Mouse (Mus musculus) hindbrain, embryonic 11.5 days (tissue): ENCODE measurements at regions not wholly inside any gene's neighbourhood (a gene's known extent, or its start where the extent isn't known, plus 50 kb on each side); places are given as distances from the start of the nearest gene placed in this dataset.

Experiments
- ATAC-seq: fragments of 200-750 bp; cut with Nextera tagmentation; 2 replicates; pipeline ENCODE4 v1.8.0; 2017; ENCODE audit warnings: mild to moderate bottlenecking, moderate TSS enrichment, moderate library complexity; ENCODE audit not compliant: low FRiP score
- DNase-seq: peaks from one replicate; pipeline ENCODE4 v3.0.0-alpha.2; 2015; ENCODE audit warnings: low spot score
- H3K27ac ChIP-seq: fragments of 300-500 bp; sonication (generic); 2 replicates; pipeline ENCODE4 v1.5.1; 2014; ENCODE audit warnings: mild to moderate bottlenecking, low read depth, low read length
- H3K27me3 ChIP-seq: fragments of 300-500 bp; sonication (generic); 2 replicates; pipeline ENCODE4 v1.6.1; 2014; ENCODE audit warnings: mild to moderate bottlenecking, low read length, moderate library complexity, mixed read lengths; ENCODE audit not compliant: control insufficient read depth, insufficient read depth
- H3K36me3 ChIP-seq: fragments of 300-500 bp; sonication (generic); 2 replicates; pipeline ENCODE4 v1.6.1; 2014; ENCODE audit warnings: mild to moderate bottlenecking, low read length, moderate library complexity, mixed read lengths; ENCODE audit not compliant: control insufficient read depth, insufficient read depth
- H3K4me1 ChIP-seq: fragments of 300-500 bp; sonication (generic); replicated peaks from 2 replicates; pipeline ENCODE4 v1.6.1; 2014; ENCODE audit warnings: low read length, mixed read lengths; ENCODE audit not compliant: control insufficient read depth, insufficient read depth
- H3K4me2 ChIP-seq: fragments of 300-500 bp; sonication (generic); replicated peaks from 2 replicates; pipeline ENCODE4 v1.6.1; 2014; ENCODE audit warnings: mild to moderate bottlenecking, low read depth, low read length
- H3K4me3 ChIP-seq: fragments of 300-500 bp; sonication (generic); 2 replicates; pipeline ENCODE4 v1.5.1; 2014; ENCODE audit warnings: low read depth, low read length
- H3K9ac ChIP-seq: fragments of 300-500 bp; sonication (generic); 2 replicates; pipeline ENCODE4 v1.6.1; 2014; ENCODE audit warnings: low read depth, low read length
- H3K9me3 ChIP-seq: fragments of 300-500 bp; sonication (generic); 2 replicates; pipeline ENCODE4 v1.6.1; 2016; ENCODE audit warnings: low read length; ENCODE audit not compliant: control insufficient read depth
- WGBS: fragments of 180-500 bp; shearing (Covaris S2); extraction: QIAGEN DNeasy Blood & Tissue Kit; methylation state at CpG from one replicate; pipeline ENCODE4 v1.1.7; 2014; 5-methylcytosine and 5-hydroxymethylcytosine counted together

DNA sequence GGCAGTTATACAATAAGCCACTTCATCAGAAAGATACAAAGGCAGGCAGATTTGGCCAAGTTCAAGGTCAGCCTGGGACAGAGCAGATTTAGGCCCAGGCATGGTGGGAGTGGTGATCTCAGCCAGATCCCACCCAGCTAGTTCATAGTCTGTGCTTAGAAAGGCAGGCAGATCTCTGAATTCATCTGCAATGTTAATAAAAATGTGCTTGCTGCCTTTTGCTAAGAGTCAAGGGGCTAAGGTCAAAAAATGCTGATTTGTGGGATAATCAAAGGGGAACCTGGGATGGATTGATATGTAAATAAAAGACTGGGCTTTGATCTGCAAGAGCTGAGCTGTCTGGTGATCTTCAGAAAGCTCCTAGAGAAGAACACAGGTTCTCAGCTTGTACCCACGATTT lies 109.2 kb upstream of the Creb1 start:
- H3K9ac ChIP-seq, result no peak overlapping the region
- H3K27ac ChIP-seq, result no peak overlapping the region
- H3K4me1 ChIP-seq, result no peaks in the 10 kb centered on the region
- no peak overlapping the region for H3K4me2 ChIP-seq
- DNase-seq, result no peak
- no peaks in the 10 kb centered on the region for H3K36me3 ChIP-seq
- no peak overlapping the region for H3K4me3 ChIP-seq
- no peaks in the 10 kb centered on the region for H3K27me3 ChIP-seq
- WGBS, result 61% methylated on average over 1 of the region's 1 CpGs
- no peak for ATAC-seq
- H3K9me3 ChIP-seq, result no peaks in the 10 kb centered on the region

DNA sequence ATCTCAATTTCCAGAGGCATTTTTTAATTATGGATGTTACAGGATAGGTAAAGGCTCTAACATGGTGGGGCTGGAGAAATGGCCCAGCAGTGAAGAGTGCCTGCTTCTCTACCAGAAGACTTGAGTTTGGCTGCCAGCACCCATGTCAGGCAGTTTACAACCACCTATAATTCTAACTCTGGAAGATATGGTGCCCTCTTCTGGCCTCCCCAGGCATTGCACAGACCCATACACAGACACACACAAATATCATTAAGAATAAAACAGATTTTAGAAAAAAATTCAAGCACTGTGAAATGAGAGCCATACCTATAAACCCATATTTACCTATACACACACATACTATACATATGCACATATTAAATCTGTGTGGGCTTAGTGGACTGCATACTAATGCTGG lies 113.9 kb upstream of the Creb1 start:
- no peaks in the 10 kb centered on the region for H3K27me3 ChIP-seq
- H3K9me3 ChIP-seq, result no peaks in the 10 kb centered on the region
- H3K4me3 ChIP-seq, result no peak overlapping the region
- no peak overlapping the region for H3K4me2 ChIP-seq
- ATAC-seq (no peak), DNase-seq (no peak)
- no peaks in the 10 kb centered on the region for H3K36me3 ChIP-seq
- H3K27ac ChIP-seq, result no peak overlapping the region
- no peaks in the 10 kb centered on the region for H3K4me1 ChIP-seq
- H3K9ac ChIP-seq, result no peak overlapping the region

DNA sequence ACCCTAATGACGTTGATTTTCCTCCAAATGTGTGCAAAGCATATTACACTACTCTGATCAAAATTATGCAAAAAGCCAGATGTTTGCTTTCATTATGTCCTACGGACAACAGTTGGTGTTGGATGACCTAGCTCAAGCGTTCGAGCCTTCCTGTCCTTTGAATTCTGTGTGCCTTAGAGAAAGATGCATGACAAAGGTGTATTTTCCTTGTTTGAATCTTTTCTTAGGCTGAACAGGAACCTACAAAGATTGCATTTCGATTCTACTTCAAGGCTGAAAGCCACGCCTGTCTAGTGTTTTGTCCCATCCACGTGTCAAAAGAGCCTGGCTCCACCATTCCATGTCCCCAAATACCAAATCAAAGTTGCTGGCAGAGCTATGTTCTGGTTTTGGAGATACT lies 116.5 kb upstream of the Creb1 start:
- no peak overlapping the region for H3K27ac ChIP-seq
- 89% methylated on average over 7 of the region's 7 CpGs for WGBS
- no peak overlapping the region for H3K4me2 ChIP-seq
- no peaks in the 10 kb centered on the region for H3K4me1 ChIP-seq
- H3K4me3 ChIP-seq, result no peak overlapping the region
- no peaks in the 10 kb centered on the region for H3K27me3 ChIP-seq
- ATAC-seq (no peak), DNase-seq (no peak)
- H3K36me3 ChIP-seq, result no peaks in the 10 kb centered on the region
- H3K9me3 ChIP-seq, result no peaks in the 10 kb centered on the region
- H3K9ac ChIP-seq, result no peak overlapping the region

DNA sequence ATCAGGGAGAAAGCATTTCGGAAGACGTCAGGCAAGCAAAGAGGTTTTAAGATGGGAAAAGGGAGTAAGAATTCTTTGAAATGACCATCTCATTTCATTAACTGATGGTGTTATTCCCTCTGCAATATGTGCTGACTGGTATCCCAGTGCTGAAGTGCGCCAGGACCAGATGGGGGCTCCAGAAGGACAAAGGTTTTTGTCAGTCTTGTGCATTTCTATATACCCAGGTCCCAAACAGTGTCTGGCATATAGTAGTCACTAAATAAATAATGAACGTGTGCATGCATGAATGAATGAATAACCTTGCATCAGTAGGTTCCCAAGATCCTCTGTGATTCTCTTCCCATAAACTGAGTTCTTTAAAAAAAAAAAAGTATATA lies 119.3 kb upstream of the Creb1 start:
- ATAC-seq (no peak), DNase-seq (no peak)
- H3K9ac ChIP-seq, result no peak overlapping the region
- H3K9me3 ChIP-seq, result no peaks in the 10 kb centered on the region
- H3K4me2 ChIP-seq, result no peak overlapping the region
- H3K36me3 ChIP-seq, result no peaks in the 10 kb centered on the region
- no peaks in the 10 kb centered on the region for H3K4me1 ChIP-seq
- WGBS, result 92% methylated on average over 4 of the region's 4 CpGs
- H3K27me3 ChIP-seq, result no peaks in the 10 kb centered on the region
- no peak overlapping the region for H3K4me3 ChIP-seq
- no peak overlapping the region for H3K27ac ChIP-seq

DNA sequence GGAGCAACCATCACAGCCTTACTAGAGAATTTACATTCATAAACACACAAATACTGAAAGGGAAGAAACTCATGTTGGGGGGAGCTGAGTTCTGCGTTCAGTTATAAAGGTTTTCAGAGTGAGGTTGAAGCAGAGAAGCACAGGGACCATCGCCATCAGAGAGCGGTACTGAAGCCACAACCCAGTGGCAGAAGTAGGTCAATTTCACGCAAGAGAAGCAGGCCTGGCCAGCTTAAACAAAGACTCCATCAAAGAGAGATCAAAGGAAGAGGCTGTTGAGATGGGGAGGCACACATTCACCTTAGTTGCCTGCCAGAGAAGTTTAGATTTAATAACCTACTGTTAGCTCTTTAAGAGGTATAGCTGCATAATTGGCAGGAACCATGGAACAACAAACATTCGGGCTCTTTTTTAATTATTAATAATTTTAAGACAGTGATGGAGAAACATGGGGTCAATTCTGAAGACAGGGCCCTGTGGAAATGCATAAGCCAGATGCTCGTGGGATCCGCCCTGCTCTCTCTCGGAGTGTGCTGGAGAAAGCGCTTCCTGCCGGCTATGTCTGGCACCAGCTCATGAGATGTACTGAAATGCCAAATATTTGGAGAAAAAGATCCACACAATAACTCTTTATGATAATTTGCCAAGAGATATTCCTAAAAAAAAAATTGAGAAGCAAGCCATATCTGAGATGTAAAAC lies 119.8 kb upstream of the Creb1 start:
- H3K27me3 ChIP-seq, result no peaks in the 10 kb centered on the region
- no peaks in the 10 kb centered on the region for H3K36me3 ChIP-seq
- H3K4me1 ChIP-seq, result no peaks in the 10 kb centered on the region
- no peak overlapping the region for H3K9ac ChIP-seq
- no peaks in the 10 kb centered on the region for H3K9me3 ChIP-seq
- no peak overlapping the region for H3K4me2 ChIP-seq
- H3K27ac ChIP-seq, result no peak overlapping the region
- WGBS, result 83% methylated on average over 10 of the region's 10 CpGs
- ATAC-seq (no peak), DNase-seq (no peak)
- no peak overlapping the region for H3K4me3 ChIP-seq

DNA sequence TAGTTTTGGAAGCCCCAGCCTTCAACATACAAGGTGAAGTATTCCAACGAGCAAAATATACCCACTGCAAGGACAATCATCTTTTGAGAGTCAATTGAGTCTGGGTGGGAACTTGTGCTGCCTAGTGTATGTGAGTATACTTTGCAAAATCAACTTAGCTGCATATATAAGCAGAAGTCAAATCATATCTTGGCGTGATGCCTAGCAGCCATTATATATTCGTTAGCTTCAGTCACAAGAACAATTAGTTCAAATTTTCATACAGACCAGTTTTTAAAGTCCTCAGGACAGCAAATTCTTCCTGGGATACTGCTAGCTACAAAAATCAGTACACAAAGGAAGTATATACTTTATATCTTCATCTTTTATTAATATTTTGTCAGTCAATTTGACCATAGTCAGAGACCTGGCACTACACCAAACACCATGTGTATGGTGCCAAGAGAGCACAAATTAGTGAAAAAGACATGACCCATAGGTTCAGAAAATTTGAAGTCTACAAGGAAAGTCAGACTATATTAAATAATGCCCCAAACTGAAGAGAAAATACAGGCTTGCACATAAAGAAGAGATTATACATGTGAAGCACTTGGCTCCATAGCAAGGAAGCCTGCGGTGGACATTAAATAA lies 120.5 kb upstream of the Creb1 start:
- H3K9ac ChIP-seq, result no peak overlapping the region
- no peak overlapping the region for H3K27ac ChIP-seq
- H3K27me3 ChIP-seq, result no peaks in the 10 kb centered on the region
- no peak for ATAC-seq
- no peak for DNase-seq
- H3K9me3 ChIP-seq, result no peaks in the 10 kb centered on the region
- WGBS, result 94% methylated on average over 4 of the region's 4 CpGs
- H3K4me2 ChIP-seq, result no peak overlapping the region
- no peaks in the 10 kb centered on the region for H3K36me3 ChIP-seq
- H3K4me1 ChIP-seq, result no peaks in the 10 kb centered on the region
- H3K4me3 ChIP-seq, result no peak overlapping the region

DNA sequence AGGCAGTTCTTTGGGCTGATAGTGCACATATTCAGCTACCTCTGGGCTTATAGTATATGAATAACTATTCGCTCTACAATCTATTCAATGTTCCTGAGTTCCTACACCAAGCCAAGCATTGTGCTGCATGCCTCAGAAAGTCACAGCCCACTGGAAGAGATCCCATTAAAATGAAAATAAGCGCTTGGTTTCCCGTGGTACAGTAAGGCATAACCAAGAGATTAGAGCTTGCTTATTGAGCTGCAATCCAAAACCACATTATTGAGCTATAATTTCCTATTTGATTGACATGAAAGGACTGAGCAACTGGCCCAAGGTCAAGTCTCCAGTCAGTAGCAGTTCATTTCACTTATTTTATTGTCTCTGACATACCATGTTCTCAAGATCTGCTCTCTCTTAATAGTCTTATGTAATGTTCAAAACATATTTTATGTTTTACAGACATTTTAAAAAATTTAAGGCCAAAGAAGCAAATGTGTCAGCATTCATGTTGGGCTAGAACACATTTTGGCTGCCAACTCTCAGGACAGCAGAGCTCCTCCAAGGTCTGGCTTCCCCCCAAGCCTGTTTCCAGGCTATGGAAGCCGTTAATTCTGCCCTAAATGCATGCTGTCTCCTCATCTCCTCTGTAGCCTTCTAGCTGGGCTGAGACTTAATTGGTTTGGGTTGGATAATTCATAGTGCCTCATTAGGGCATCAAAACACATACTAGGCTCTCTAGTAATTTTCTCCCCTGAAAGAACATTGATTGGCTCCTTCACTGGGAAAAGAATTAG lies 123.5 kb upstream of the Creb1 start:
- H3K9me3 ChIP-seq, result no peaks in the 10 kb centered on the region
- H3K4me3 ChIP-seq, result no peak overlapping the region
- H3K9ac ChIP-seq, result no peak overlapping the region
- ATAC-seq (no peak), DNase-seq (no peak)
- no peak overlapping the region for H3K4me2 ChIP-seq
- no peaks in the 10 kb centered on the region for H3K4me1 ChIP-seq
- H3K27me3 ChIP-seq, result no peaks in the 10 kb centered on the region
- H3K36me3 ChIP-seq, result no peaks in the 10 kb centered on the region
- 73% methylated on average over 4 of the region's 4 CpGs for WGBS
- H3K27ac ChIP-seq, result no peak overlapping the region

DNA sequence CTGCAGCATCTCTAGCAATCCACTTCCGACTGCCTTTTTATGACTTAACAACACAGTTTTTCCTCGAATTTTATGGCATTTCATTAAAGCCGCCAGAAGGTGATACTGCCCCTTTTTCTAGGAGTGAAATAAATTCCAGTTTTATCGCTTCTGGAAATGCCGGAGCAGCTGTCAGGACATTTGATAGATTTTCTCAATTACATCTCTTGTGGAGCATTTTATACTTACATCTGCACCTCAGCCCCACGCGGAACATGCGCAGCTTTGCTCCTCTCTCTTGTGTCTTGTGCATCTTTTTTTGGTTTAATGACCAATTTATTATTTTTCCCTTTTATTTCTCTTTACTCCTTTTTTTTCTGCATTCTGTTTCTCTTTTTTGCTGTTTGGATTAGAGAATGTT lies 140.9 kb upstream of the Creb1 start:
- no peak overlapping the region for H3K4me2 ChIP-seq
- no peaks in the 10 kb centered on the region for H3K27me3 ChIP-seq
- H3K9ac ChIP-seq, result no peak overlapping the region
- whole genome bisulfite sequencing, result 89% methylated on average over 8 of the region's 8 CpGs
- H3K4me1 ChIP-seq, result no peaks in the 10 kb centered on the region
- no peak overlapping the region for H3K27ac ChIP-seq
- DNase-seq, result no peak
- no peaks in the 10 kb centered on the region for H3K9me3 ChIP-seq
- no peak for ATAC-seq
- no peak overlapping the region for H3K4me3 ChIP-seq
- no peaks in the 10 kb centered on the region for H3K36me3 ChIP-seq

DNA sequence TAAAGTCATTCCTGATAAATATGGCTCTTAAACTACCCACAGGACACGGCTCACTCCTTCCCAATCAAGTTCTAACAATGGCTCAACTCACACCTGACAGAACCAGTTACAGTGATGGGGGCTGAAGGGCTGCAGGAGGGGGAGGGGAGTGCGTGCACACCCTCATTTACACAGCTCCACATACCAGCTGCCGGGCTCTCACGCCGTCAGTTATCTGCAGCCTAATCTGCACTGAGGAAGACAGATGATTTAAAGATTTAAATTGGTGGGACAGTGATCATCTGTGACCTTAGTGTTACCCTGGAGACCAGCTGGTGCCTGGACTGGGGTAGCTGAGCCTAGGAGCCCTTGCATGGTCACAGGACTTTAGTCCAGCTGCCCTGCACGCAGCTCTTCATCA lies 151.2 kb upstream of the Creb1 start:
- peaks cover 8% of the 10 kb centered on the region for H3K4me1 ChIP-seq
- ATAC-seq (peak; percentile 96), DNase-seq (peak; percentile 70)
- no peaks in the 10 kb centered on the region for H3K9me3 ChIP-seq
- H3K4me3 ChIP-seq, result no peak overlapping the region
- no peak overlapping the region for H3K4me2 ChIP-seq
- no peak overlapping the region for H3K27ac ChIP-seq
- no peak overlapping the region for H3K9ac ChIP-seq
- 27% methylated on average over 6 of the region's 6 CpGs for WGBS
- H3K27me3 ChIP-seq, result no peaks in the 10 kb centered on the region
- H3K36me3 ChIP-seq, result no peaks in the 10 kb centered on the region
